Mouse (Mus musculus) limb, embryonic 15.5 days (tissue): ENCODE results near the gene Fgf12. TPM values are rescaled to one million over a fixed set of nuclear protein-coding genes. Genes with fewer than 3 reads are reported as not detected.

Source experiments
- ATAC-seq: fragments of 200-750 bp; cut with Nextera tagmentation; 2 replicates; pipeline ENCODE4 v1.8.0; 2017; ENCODE audit warnings: low read depth, moderate TSS enrichment; ENCODE audit not compliant: insufficient number of reproducible peaks, low FRiP score, low TSS enrichment
- H3K27ac ChIP-seq: fragments of 300-500 bp; sonication (generic); 2 replicates; pipeline ENCODE4 v1.5.1; 2015; ENCODE audit warnings: moderate library complexity, mild to moderate bottlenecking, inconsistent platforms
- H3K27me3 ChIP-seq: fragments of 300-500 bp; sonication (generic); 2 replicates; pipeline ENCODE4 v1.6.1; 2015; ENCODE audit warnings: inconsistent platforms
- H3K36me3 ChIP-seq: fragments of 300-500 bp; sonication (generic); 2 replicates; pipeline ENCODE4 v1.6.1; 2015; ENCODE audit warnings: inconsistent platforms
- H3K4me1 ChIP-seq: fragments of 300-500 bp; sonication (generic); 2 replicates; pipeline ENCODE4 v1.6.1; 2015; ENCODE audit warnings: inconsistent platforms
- H3K4me2 ChIP-seq: fragments of 300-500 bp; sonication (generic); 2 replicates; pipeline ENCODE4 v1.6.1; 2015; ENCODE audit warnings: mild to moderate bottlenecking, inconsistent platforms
- H3K4me3 ChIP-seq: fragments of 300-500 bp; sonication (generic); 2 replicates; pipeline ENCODE4 v1.5.1; 2015; ENCODE audit warnings: mild to moderate bottlenecking, inconsistent platforms
- H3K9ac ChIP-seq: fragments of 300-500 bp; sonication (generic); 2 replicates; pipeline ENCODE4 v1.6.1; 2015; ENCODE audit warnings: inconsistent platforms
- H3K9me3 ChIP-seq: fragments of 300-500 bp; sonication (generic); 2 replicates; pipeline ENCODE4 v1.6.1; 2016; ENCODE audit warnings: inconsistent platforms
- WGBS: fragments of 180-500 bp; shearing (Covaris S2); methylation state at CpG from one replicate; pipeline ENCODE4 v1.1.7; 2015; 5-methylcytosine and 5-hydroxymethylcytosine counted together
- polyA plus RNA-seq: library from polyadenylated mRNA; unstranded; fragments of >200 nt; fragmentation: Nextera tagmentation; extraction: Ambion mirVana; gene quantifications from 2 replicates; pipeline ENCODE4 v1.2.1, GENCODE M21; 2015

The Fgf12 gene
- polyA plus RNA-seq, 1 experiment from 2014 or later: 7.3 TPM

- Histone ChIP-seq H3K4me2 (no peak overlapping the region), H3K27me3 (no peaks in the 10 kb centered on the region), H3K9me3 (no peaks in the 10 kb centered on the region), H3K4me3 (no peak overlapping the region), H3K27ac (no peak overlapping the region), H3K9ac (no peak overlapping the region), H3K4me1 (no peaks in the 10 kb centered on the region; the same call in 1 of the 2 replicates), H3K36me3 (no peaks in the 10 kb centered on the region)
- 72% methylated on average over 9 of the region's 9 CpGs for WGBS
- no peak for ATAC-seq
These were observed 63.9 kb downstream of the Fgf12 start for GRCm38 (mm10) chr16:28688861-28689385.

- ATAC-seq: no peak
- Histone ChIP-seq H3K9ac (no peak overlapping the region), H3K9me3 (no peaks in the 10 kb centered on the region), H3K36me3 (no peaks in the 10 kb centered on the region), H3K4me1 (no peaks in the 10 kb centered on the region), H3K27me3 (no peaks in the 10 kb centered on the region), H3K4me3 (no peak overlapping the region), H3K27ac (no peak overlapping the region), H3K4me2 (no peak overlapping the region)
- WGBS: 78% methylated on average over 3 of the region's 3 CpGs
These were observed 71.2 kb downstream of the Fgf12 start for GRCm38 (mm10) chr16:28681625-28682024.

- Histone ChIP-seq H3K27ac (no peak overlapping the region), H3K36me3 (no peaks in the 10 kb centered on the region), H3K4me3 (no peak overlapping the region), H3K27me3 (no peaks in the 10 kb centered on the region), H3K9ac (no peak overlapping the region), H3K9me3 (no peaks in the 10 kb centered on the region), H3K4me1 (no peaks in the 10 kb centered on the region), H3K4me2 (no peak overlapping the region)
- 78% methylated on average over 5 of the region's 5 CpGs for WGBS
- ATAC-seq: no peak
These were observed 84.0 kb downstream of the Fgf12 start for GRCm38 (mm10) chr16:28668815-28669347.

- no peak for ATAC-seq
- H3K4me2 ChIP-seq: no peak overlapping the region
- H3K4me3 ChIP-seq: no peak overlapping the region
- WGBS: 90% methylated on average over 10 of the region's 10 CpGs
- no peak overlapping the region for H3K27ac ChIP-seq
- no peaks in the 10 kb centered on the region for H3K36me3 ChIP-seq
- no peaks in the 10 kb centered on the region for H3K4me1 ChIP-seq
- no peaks in the 10 kb centered on the region for H3K27me3 ChIP-seq
- no peak overlapping the region for H3K9ac ChIP-seq
- no peaks in the 10 kb centered on the region for H3K9me3 ChIP-seq
These were observed 100.2 kb downstream of the Fgf12 start for GRCm38 (mm10) chr16:28652640-28653039.

- H3K27me3 ChIP-seq: no peaks in the 10 kb centered on the region
- WGBS: 65% methylated on average over 3 of the region's 3 CpGs
- no peak overlapping the region for H3K4me2 ChIP-seq
- no peaks in the 10 kb centered on the region for H3K4me1 ChIP-seq
- ATAC-seq: no peak
- H3K4me3 ChIP-seq: no peak overlapping the region
- no peaks in the 10 kb centered on the region for H3K36me3 ChIP-seq
- no peaks in the 10 kb centered on the region for H3K9me3 ChIP-seq
- H3K9ac ChIP-seq: no peak overlapping the region
- H3K27ac ChIP-seq: no peak overlapping the region
These were observed 102.3 kb downstream of the Fgf12 start for GRCm38 (mm10) chr16:28650589-28650988.

GRCm38 (mm10) chr16:28645030-28645429 lies 107.8 kb downstream of the Fgf12 start:
- Histone ChIP-seq H3K4me2 (no peak overlapping the region), H3K27ac (no peak overlapping the region), H3K36me3 (no peaks in the 10 kb centered on the region), H3K27me3 (no peaks in the 10 kb centered on the region), H3K9ac (no peak overlapping the region), H3K4me1 (no peaks in the 10 kb centered on the region), H3K4me3 (no peak overlapping the region), H3K9me3 (no peaks in the 10 kb centered on the region)
- no peak for ATAC-seq
- 90% methylated on average over 3 of the region's 3 CpGs for WGBS

GRCm38 (mm10) chr16:28631721-28632120 lies 121.1 kb downstream of the Fgf12 start:
- Histone ChIP-seq H3K36me3 (no peaks in the 10 kb centered on the region), H3K4me1 (no peaks in the 10 kb centered on the region), H3K9me3 (no peaks in the 10 kb centered on the region), H3K4me2 (no peak overlapping the region), H3K4me3 (no peak overlapping the region), H3K9ac (no peak overlapping the region), H3K27me3 (no peaks in the 10 kb centered on the region), H3K27ac (no peak overlapping the region)
- ATAC-seq: no peak
- WGBS: 66% methylated on average over 5 of the region's 5 CpGs

GRCm38 (mm10) chr16:28630771-28631484 lies 121.9 kb downstream of the Fgf12 start:
- 70% methylated on average over 11 of the region's 11 CpGs for WGBS
- Histone ChIP-seq H3K36me3 (no peaks in the 10 kb centered on the region), H3K4me3 (no peak overlapping the region), H3K9me3 (no peaks in the 10 kb centered on the region), H3K4me2 (no peak overlapping the region), H3K4me1 (no peaks in the 10 kb centered on the region), H3K27ac (no peak overlapping the region), H3K9ac (no peak overlapping the region), H3K27me3 (no peaks in the 10 kb centered on the region)
- ATAC-seq: no peak

- H3K27me3 ChIP-seq: no peaks in the 10 kb centered on the region
- H3K4me2 ChIP-seq: no peak overlapping the region
- no peak overlapping the region for H3K27ac ChIP-seq
- no peaks in the 10 kb centered on the region for H3K4me1 ChIP-seq
- no peak for ATAC-seq
- WGBS: 74% methylated on average over 6 of the region's 6 CpGs
- no peak overlapping the region for H3K4me3 ChIP-seq
- no peaks in the 10 kb centered on the region for H3K36me3 ChIP-seq
- H3K9me3 ChIP-seq: no peaks in the 10 kb centered on the region
- no peak overlapping the region for H3K9ac ChIP-seq
These were observed 126.6 kb downstream of the Fgf12 start for GRCm38 (mm10) chr16:28626259-28626658.

- no peak overlapping the region for H3K4me3 ChIP-seq
- no peak overlapping the region for H3K27ac ChIP-seq
- no peaks in the 10 kb centered on the region for H3K27me3 ChIP-seq
- 62% methylated on average over 5 of the region's 5 CpGs for WGBS
- no peaks in the 10 kb centered on the region for H3K4me1 ChIP-seq
- no peak for ATAC-seq
- H3K36me3 ChIP-seq: no peaks in the 10 kb centered on the region
- no peaks in the 10 kb centered on the region for H3K9me3 ChIP-seq
- H3K9ac ChIP-seq: no peak overlapping the region
- H3K4me2 ChIP-seq: no peak overlapping the region
These were observed 127.2 kb downstream of the Fgf12 start for GRCm38 (mm10) chr16:28625689-28626088.

GRCm38 (mm10) chr16:28614412-28614811 lies 138.5 kb downstream of the Fgf12 start:
- 54% methylated on average over 3 of the region's 3 CpGs for WGBS
- no peak overlapping the region for H3K4me2 ChIP-seq
- ATAC-seq: no peak

GRCm38 (mm10) chr16:28610940-28611339 lies 141.9 kb downstream of the Fgf12 start:
- Histone ChIP-seq H3K9me3 (no peaks in the 10 kb centered on the region), H3K9ac (no peak overlapping the region), H3K4me2 (no peak overlapping the region), H3K27ac (no peak overlapping the region), H3K36me3 (no peaks in the 10 kb centered on the region), H3K4me1 (peaks cover 9% of the 10 kb centered on the region; the same call in 1 of the 2 replicates), H3K27me3 (no peaks in the 10 kb centered on the region), H3K4me3 (no peak overlapping the region)
- no peak for ATAC-seq
- WGBS: 3% methylated on average over 3 of the region's 3 CpGs

More at GRCm38 (mm10) chr16:28614412-28614811, 138.5 kb downstream of the Fgf12 start:
- no peaks in the 10 kb centered on the region for H3K27me3 ChIP-seq
- H3K36me3 ChIP-seq: no peaks in the 10 kb centered on the region
- no peak overlapping the region for H3K27ac ChIP-seq
- H3K9ac ChIP-seq: no peak overlapping the region
- no peaks in the 10 kb centered on the region for H3K9me3 ChIP-seq
- H3K4me3 ChIP-seq: no peak overlapping the region
- H3K4me1 ChIP-seq: peaks cover 9% of the 10 kb centered on the region; the same call in 1 of the 2 replicates
